Mouse (Mus musculus) adipocyte (in vitro differentiated cells): ENCODE measurements at regions not wholly inside any gene's neighbourhood (a gene's known extent, or its start where the extent isn't known, plus 50 kb on each side); places are given as distances from the start of the nearest gene placed in this dataset.

Experiments
- DNase-seq: peaks from one replicate; pipeline ENCODE4 v3.0.0-alpha.2; 2016; ENCODE audit warnings: low spot score

DNA sequence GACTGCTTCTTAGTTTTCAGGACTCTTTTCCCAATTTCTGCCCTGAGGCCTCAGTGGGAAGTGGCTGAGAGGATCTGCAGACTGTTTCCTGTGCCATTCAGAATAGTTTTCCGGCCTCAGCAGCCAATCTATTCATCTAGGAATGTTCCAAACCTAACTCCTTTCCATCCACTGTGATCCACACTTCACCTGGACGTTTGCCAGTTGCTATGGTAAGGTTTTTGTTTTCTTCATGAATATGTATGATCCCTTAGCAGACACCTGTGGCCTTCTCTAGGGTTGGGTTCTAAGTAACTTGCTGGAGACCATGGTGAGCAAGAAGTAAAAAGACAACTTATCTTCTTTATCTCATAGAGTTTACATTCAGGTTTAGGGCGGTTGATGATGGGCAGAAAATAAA lies 744.6 kb downstream of the Inhba start:
- DNase-seq = no peak

GRCm38 (mm10) chr13:16760045-16760444 lies 748.4 kb downstream of the Inhba start:
- no peak for DNase-seq

GRCm38 (mm10) chr13:16761415-16761814 lies 749.8 kb downstream of the Inhba start:
- DNase-seq = peak; percentile 4

DNA sequence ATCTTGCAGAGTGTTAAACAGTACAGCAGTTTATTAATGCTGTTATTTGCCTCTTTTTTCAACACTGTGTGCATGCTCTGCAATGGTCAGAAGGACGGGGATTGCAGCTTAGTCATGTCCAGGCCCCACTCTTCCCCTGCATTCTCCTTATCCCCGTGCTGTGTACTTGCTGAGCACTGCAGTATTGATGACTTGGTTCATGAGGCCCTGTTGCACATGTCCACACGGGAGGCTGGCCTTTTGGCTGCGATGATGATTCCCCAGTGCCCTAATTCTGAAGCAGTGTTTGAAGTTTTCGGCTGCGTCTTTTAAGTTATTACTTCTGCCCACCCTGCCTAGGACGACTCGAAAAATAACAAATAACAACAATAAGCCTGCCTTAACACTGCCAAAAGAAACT lies 750.7 kb downstream of the Inhba start:
- no peak for DNase-seq

GRCm38 (mm10) chr13:16762727-16763512 lies 751.3 kb downstream of the Inhba start:
- no peak for DNase-seq

DNA sequence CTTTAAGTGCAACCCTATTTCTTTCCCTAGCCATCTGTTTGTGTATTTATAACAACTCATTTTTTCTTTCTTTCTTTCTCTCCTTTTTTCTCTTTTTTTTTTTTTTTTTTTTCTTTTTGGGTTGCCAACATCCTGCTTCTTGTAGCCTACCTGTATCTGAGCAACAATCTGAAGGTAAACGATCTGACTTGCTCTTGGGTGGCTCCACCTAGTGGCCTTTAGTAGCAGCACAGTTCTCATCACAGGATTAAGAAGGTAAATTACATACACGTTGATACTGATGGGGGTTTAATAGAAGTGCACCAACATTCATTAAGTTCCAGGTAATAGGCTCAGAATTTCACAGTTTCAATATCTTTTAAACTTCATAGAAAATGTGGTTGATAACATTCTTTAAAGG lies 752.1 kb downstream of the Inhba start:
- peak; percentile 58 for DNase-seq

- no peak for DNase-seq
Observed at GRCm38 (mm10) chr13:16769409-16769808, 757.8 kb downstream of the Inhba start.

DNA sequence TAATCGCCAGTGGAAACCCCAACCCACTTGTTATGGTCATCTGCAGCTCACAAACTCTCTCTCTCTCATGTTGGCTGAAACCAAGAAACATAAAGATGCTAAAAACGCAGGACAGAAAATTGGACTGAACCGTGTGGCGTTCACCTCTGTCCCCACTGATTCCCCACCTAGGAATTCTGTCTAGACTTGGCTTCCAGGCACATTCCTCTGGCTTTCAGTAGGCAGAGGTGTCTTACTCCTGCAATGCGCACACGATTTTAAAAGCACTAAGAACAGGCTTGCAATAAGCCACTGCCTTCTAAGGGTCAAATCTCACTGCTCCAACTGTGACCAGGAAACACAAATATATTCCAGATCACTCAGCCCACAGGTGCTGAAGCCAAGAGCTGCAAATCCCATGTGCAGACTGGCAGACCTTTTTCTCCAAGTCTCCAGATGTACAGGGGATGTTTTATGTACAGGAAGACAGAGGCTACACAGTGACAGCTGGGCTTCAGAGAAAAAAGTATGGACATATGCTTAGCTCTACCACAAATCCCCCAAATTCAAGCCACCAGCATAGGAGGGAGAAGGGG lies 758.3 kb downstream of the Inhba start:
- no peak for DNase-seq

DNA sequence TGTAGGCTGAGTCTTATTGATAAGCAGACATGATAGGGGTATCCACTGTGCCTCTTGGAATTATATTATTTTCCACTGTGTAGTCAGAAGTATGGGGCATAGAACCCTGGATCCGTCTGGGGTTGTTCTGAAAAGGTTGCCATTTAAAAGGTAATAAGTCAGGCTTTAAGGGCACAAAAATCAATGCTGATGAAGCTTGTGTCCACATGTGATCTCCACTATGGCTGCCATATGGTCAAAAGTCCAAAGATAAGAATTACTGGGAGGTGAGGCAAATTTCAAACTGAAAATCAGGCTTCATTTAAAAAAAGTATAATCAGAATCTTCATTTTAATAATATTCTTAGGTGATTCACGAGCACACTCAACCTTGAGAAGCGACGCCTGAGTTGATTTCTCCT lies 760.2 kb downstream of the Inhba start:
- DNase-seq = no peak

DNA sequence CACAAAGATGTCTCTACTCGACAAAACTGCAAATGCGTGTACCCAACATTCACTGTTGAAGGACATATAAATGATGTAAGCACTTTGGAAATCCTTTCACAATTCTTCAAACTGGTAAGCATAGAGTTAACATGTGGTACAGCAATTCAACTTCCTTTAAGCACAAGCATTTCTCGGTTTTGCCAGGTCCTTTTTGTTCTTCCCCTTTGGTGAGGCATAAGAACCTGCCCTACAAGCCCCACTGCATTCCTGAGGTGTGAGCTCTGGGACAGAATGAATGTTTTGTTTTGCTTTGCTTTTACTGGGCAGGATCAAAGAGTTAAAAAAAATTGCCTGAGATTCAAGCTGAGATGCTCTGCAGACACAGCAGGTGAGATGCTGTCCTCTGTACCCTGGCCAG lies 793.9 kb downstream of the Inhba start:
- DNase-seq = no peak
